Mouse (Mus musculus) lung, adult 2 months (tissue): ENCODE results near the gene Abcg5. TPM values are rescaled to one million over a fixed set of nuclear protein-coding genes. Genes with fewer than 3 reads are reported as not detected.

Source experiments
- DNase-seq: peaks from one replicate; pipeline ENCODE4 v3.0.0; 2022
- H3K4me1 ChIP-seq: fragments of 200-500 bp; 2 replicates; pipeline ENCODE4 v1.6.1; 2011; ENCODE audit warnings: low read length; ENCODE audit not compliant: control insufficient read depth, insufficient read depth
- H3K4me3 ChIP-seq: fragments of 200-500 bp; replicated peaks from 2 replicates; pipeline ENCODE3; 2011; ENCODE audit warnings: low read depth, mild to moderate bottlenecking, control low read depth, low read length; ENCODE audit errors: extremely low read depth
- CTCF ChIP-seq: fragments of 200-500 bp; IDR thresholded peaks from 2 replicates; pipeline ENCODE4 v1.5.1; 2011; ENCODE audit warnings: mild to moderate bottlenecking, low read length, control low read depth; ENCODE audit not compliant: insufficient read depth
- POLR2A ChIP-seq: fragments of 200-500 bp; IDR thresholded peaks from 2 replicates; pipeline ENCODE4 v1.6.1; 2011; ENCODE audit warnings: low read depth, mild to moderate bottlenecking, control low read depth, low read length, borderline replicate concordance; ENCODE audit errors: extremely low read depth
- WGBS: fragments of 180-500 bp; shearing (Covaris S2); methylation state at CpG from one replicate; pipeline ENCODE4 v1.1.7; 2018; 5-methylcytosine and 5-hydroxymethylcytosine counted together
- polyA plus RNA-seq: library from polyadenylated mRNA; depleted of rRNA; stranded (reverse); fragments of >200 nt; gene quantifications from 2 replicates; pipeline ENCODE4 v1.2.3, GENCODE M21; 2012

The Abcg5 gene
- polyA plus RNA-seq, 1 experiment = 0.33 TPM

GRCm38 (mm10) chr17:84622873-84623272 lies 59.9 kb downstream of the Abcg5 start:
- H3K4me3 ChIP-seq = no peak overlapping the region
- DNase-seq = no peak
- no peak for TF ChIP-seq CTCF
- TF ChIP-seq POLR2A = no peak
- peaks cover 5% of the 10 kb centered on the region for H3K4me1 ChIP-seq
- 60% methylated on average over 2 of the region's 2 CpGs for WGBS

GRCm38 (mm10) chr17:84622028-84622427 lies 60.8 kb downstream of the Abcg5 start:
- WGBS = 71% methylated on average over 4 of the region's 4 CpGs
- no peak for TF ChIP-seq POLR2A
- no peak for TF ChIP-seq CTCF
- Histone ChIP-seq H3K4me3 (no peak overlapping the region), H3K4me1 (peaks cover 4% of the 10 kb centered on the region)
- no peak for DNase-seq

- DNase-seq = no peak
- WGBS = 56% methylated on average over 6 of the region's 6 CpGs
Measured at GRCm38 (mm10) chr17:84621209-84621608, 61.6 kb downstream of the Abcg5 start.

DNA sequence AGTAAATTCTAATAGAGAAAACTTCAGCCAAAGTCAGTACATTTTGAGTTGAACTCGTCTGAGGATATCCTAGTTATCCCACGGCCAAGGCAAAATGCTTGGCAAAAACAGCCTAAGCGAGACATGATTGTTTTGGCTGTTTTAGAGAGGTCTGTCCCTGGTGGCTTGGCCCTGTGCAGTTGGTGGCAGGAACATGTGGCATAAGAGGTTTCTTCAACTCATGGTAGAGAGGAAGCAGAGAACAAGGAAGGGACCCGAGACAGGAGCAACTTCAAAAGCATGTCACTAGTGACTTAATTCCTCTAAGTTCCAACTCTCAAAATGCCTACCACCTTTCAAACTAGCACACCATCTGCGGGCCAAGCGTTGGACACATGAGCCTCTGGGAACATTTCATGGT lies 62.2 kb downstream of the Abcg5 start:
- H3K4me3 ChIP-seq = no peak overlapping the region
- no peaks in the 10 kb centered on the region for H3K4me1 ChIP-seq
- 65% methylated on average over 6 of the region's 6 CpGs for whole genome bisulfite sequencing
- TF ChIP-seq POLR2A = no peak
- no peak for DNase-seq

More at GRCm38 (mm10) chr17:84621209-84621608, 61.6 kb downstream of the Abcg5 start:
- no peak for TF ChIP-seq POLR2A
- TF ChIP-seq CTCF = no peak
- Histone ChIP-seq H3K4me1 (no peaks in the 10 kb centered on the region; the same call in 1 of the 2 replicates), H3K4me3 (no peak overlapping the region)

GRCm38 (mm10) chr17:84620076-84620475 lies 62.7 kb downstream of the Abcg5 start:
- TF ChIP-seq POLR2A (no peak), CTCF (no peak)
- no peak for DNase-seq
- WGBS = 62% methylated on average over 3 of the region's 3 CpGs
- H3K4me3 ChIP-seq = no peak overlapping the region
- H3K4me1 ChIP-seq = no peaks in the 10 kb centered on the region

- WGBS = 72% methylated on average over 7 of the region's 7 CpGs
- TF ChIP-seq POLR2A = no peak
- H3K4me1 ChIP-seq = no peaks in the 10 kb centered on the region
- DNase-seq = no peak
- H3K4me3 ChIP-seq = no peak overlapping the region
Measured at GRCm38 (mm10) chr17:84619112-84619511, 63.7 kb downstream of the Abcg5 start.

GRCm38 (mm10) chr17:84617953-84618352 lies 64.9 kb downstream of the Abcg5 start:
- DNase-seq = no peak
- no peaks in the 10 kb centered on the region for H3K4me1 ChIP-seq
- no peak for TF ChIP-seq POLR2A
- TF ChIP-seq CTCF = no peak
- 83% methylated on average over 6 of the region's 6 CpGs for WGBS
- no peak overlapping the region for H3K4me3 ChIP-seq

DNA sequence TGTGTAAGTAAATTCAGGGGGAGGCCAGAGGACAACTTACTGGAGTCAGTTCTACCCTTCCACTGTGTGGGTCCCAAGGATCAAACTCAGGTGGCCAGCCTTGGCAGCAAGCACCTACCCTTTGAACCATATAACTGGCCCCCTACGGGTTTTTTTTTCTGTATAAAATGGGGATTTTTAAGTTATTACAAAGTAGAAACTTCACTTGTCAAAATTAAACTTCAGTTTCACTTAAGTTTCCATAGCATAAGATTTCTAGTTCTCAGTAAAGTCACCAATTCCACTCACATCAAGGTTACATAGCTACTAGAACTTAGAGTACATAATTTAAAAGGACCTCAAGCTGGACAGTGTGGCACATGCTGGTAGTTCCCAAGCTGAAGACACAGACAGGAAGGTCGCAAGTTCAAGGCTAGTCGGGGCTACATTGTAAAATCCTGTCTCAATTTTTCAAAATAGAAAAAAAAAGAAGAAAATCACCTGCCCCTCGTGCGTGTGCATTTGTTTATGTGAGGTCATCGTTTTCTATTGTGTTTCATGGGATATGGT lies 66.2 kb downstream of the Abcg5 start:
- TF ChIP-seq CTCF (no peak), POLR2A (no peak)
- 57% methylated on average over 6 of the region's 6 CpGs for WGBS
- peaks cover 2% of the 10 kb centered on the region; the same call in 1 of the 2 replicates for H3K4me1 ChIP-seq
- no peak for DNase-seq
- H3K4me3 ChIP-seq = no peak overlapping the region

DNA sequence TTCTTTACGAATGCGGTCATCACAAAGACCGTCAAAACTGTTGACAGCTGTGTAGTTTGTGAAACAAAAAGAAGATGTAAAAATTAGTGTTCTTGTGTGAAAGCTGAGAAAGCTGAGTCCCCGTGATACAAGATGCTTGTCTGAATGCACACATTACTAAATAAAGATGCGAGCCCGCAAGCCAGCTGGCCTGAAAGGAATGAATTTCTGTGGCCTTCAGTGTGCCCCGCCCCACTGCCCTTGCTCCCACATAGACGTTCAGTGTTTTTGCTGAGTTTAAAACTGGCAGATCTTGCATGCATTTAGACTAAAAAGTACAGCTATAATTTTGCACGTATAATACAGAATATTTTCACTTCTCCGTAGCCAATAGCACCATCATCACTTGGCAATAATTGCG lies 67.0 kb downstream of the Abcg5 start:
- 79% methylated on average over 11 of the region's 11 CpGs for WGBS
- Histone ChIP-seq H3K4me1 (peaks cover 2% of the 10 kb centered on the region; the same call in 1 of the 2 replicates), H3K4me3 (no peak overlapping the region)
- no peak for TF ChIP-seq POLR2A
- TF ChIP-seq CTCF = no peak
- DNase-seq = no peak

DNA sequence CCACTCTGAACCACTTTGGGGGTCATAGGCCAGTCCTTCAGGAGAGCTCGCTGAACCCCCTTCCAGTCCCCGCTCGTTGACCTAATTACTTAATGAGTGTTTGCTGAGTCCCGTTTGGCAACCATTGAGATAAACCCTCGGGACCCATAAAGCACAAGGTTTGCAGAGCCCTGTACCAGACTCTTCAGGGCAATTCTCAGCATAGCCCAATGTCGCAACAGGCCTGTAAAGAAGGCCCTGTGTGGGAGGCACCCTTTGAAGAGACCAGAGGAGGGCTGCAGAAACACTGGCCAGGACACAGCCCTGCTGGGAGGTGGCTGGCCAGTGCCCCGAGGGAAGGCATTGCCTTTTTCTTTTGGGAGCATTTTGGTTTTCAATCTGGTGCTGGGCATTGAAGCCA lies 70.8 kb downstream of the Abcg5 start:
- 49% methylated on average over 7 of the region's 7 CpGs for whole genome bisulfite sequencing
- H3K4me1 ChIP-seq = peaks cover 2% of the 10 kb centered on the region; the same call in 1 of the 2 replicates
- no peak for DNase-seq
- TF ChIP-seq CTCF (no peak), POLR2A (no peak)
- H3K4me3 ChIP-seq = no peak overlapping the region
